Mouse (Mus musculus) myocyte (in vitro differentiated cells): ENCODE results near the gene B3galt5.

Experiments used
- POLR2A ChIP-seq: IDR thresholded peaks from one replicate; pipeline ENCODE4 v1.6.1; 2011; ENCODE audit warnings: low read depth, mild to moderate bottlenecking, control low read depth, moderate library complexity; ENCODE audit not compliant: insufficient read length
- POLR2AphosphoS2 ChIP-seq: IDR thresholded peaks from one replicate; pipeline ENCODE4 v1.6.1; 2011; ENCODE audit warnings: low read depth, control low read depth; ENCODE audit not compliant: insufficient read length
- TCF12 ChIP-seq: IDR thresholded peaks from one replicate; pipeline ENCODE4 v1.6.1; 2011; ENCODE audit warnings: mild to moderate bottlenecking, control low read depth; ENCODE audit not compliant: poor library complexity, insufficient read depth, severe bottlenecking
- USF1 ChIP-seq: IDR thresholded peaks from one replicate; pipeline ENCODE4 v1.6.1; 2011; ENCODE audit warnings: low read depth, mild to moderate bottlenecking, control low read depth, moderate library complexity

GRCm38 (mm10) chr16:96278491-96279224 is 43.1 kb downstream of the B3galt5 start:
- TF ChIP-seq POLR2A (no peak), TCF12 (no peak), USF1 (no peak), POLR2AphosphoS2 (no peak)
